Mouse (Mus musculus) midbrain, embryonic 11.5 days (tissue): Measurements from ENCODE around the gene Zfp13. TPM values are rescaled to one million over a fixed set of nuclear protein-coding genes. Genes with fewer than 3 reads are reported as not detected.

Source experiments
- ATAC-seq: fragments of 200-750 bp; cut with Nextera tagmentation; 2 replicates; pipeline ENCODE4 v1.8.0; 2017; ENCODE audit warnings: moderate TSS enrichment, moderate library complexity; ENCODE audit not compliant: low FRiP score
- DNase-seq: peaks from one replicate; pipeline ENCODE4 v3.0.0; 2015; ENCODE audit warnings: low spot score; ENCODE audit errors: missing footprints
- H3K27ac ChIP-seq: fragments of 300-500 bp; sonication (generic); 2 replicates; pipeline ENCODE4 v1.5.1; 2014; ENCODE audit warnings: low read depth, low read length
- H3K27me3 ChIP-seq: fragments of 300-500 bp; sonication (generic); 2 replicates; pipeline ENCODE4 v1.6.1; 2014; ENCODE audit warnings: mild to moderate bottlenecking, low read length, moderate library complexity, mixed read lengths; ENCODE audit not compliant: control insufficient read depth, insufficient read depth
- H3K36me3 ChIP-seq: fragments of 300-500 bp; sonication (generic); 2 replicates; pipeline ENCODE4 v1.6.1; 2014; ENCODE audit warnings: mild to moderate bottlenecking, low read length, moderate library complexity, mixed read lengths; ENCODE audit not compliant: control insufficient read depth, insufficient read depth
- H3K4me1 ChIP-seq: fragments of 300-500 bp; sonication (generic); 2 replicates; pipeline ENCODE4 v1.6.1; 2014; ENCODE audit warnings: low read length; ENCODE audit not compliant: control insufficient read depth, insufficient read depth
- H3K4me2 ChIP-seq: fragments of 300-500 bp; sonication (generic); 2 replicates; pipeline ENCODE4 v1.6.1; 2014; ENCODE audit warnings: mild to moderate bottlenecking, moderate library complexity
- H3K4me3 ChIP-seq: fragments of 300-500 bp; sonication (generic); 2 replicates; pipeline ENCODE4 v1.5.1; 2014; ENCODE audit warnings: low read depth, low read length
- H3K9ac ChIP-seq: fragments of 300-500 bp; sonication (generic); 2 replicates; pipeline ENCODE4 v1.6.1; 2014; ENCODE audit warnings: low read length
- H3K9me3 ChIP-seq: fragments of 300-500 bp; sonication (generic); 2 replicates; pipeline ENCODE4 v1.6.1; 2016; ENCODE audit warnings: low read length; ENCODE audit not compliant: control insufficient read depth
- WGBS: fragments of 180-500 bp; shearing (Covaris S2); extraction: QIAGEN DNeasy Blood & Tissue Kit; methylation state at CpG from one replicate; pipeline ENCODE4 v1.1.7; 2014; 5-methylcytosine and 5-hydroxymethylcytosine counted together
- polyA plus RNA-seq: library from polyadenylated mRNA; unstranded; fragments of >200 nt; fragmentation: Nextera tagmentation; extraction: Ambion mirVana; gene quantifications from 2 replicates; pipeline ENCODE4 v1.2.1, GENCODE M21; 2014

The Zfp13 gene
- polyA plus RNA-seq = 16.3 and 16.5 TPM in 2 replicates

- H3K4me3 ChIP-seq = peak within 1 kb of the TSS; percentile 27
- H3K36me3 ChIP-seq = no peaks in the 10 kb centered on the region
- H3K4me2 ChIP-seq = peak within 1 kb of the TSS; percentile 74
- H3K27ac ChIP-seq = peak within 1 kb of the TSS; percentile 20; the same call in 1 of the 2 replicates
- 0 out of 2 replicates have a peak, but pooled peaks cover 5% of the 10 kb centered on the region for H3K4me1 ChIP-seq
- no peaks in the 10 kb centered on the region for H3K9me3 ChIP-seq
- peak within 1 kb of the TSS; percentile 67 for H3K9ac ChIP-seq
- 9% methylated on average over 29 of the region's 31 CpGs for WGBS
- no peaks in the 10 kb centered on the region for H3K27me3 ChIP-seq
- ATAC-seq (peak; percentile 94), DNase-seq (peak; percentile 95)
Observed at GRCm38 (mm10) chr17:23598582-23599552, at the start of gene Zfp13. Zfp13 (minus strand) TSS chr17:23599487.

- peak; percentile 90 for DNase-seq
- no peak overlapping the region for H3K27ac ChIP-seq
- peaks cover 11% of the 10 kb centered on the region for H3K27me3 ChIP-seq
- H3K4me3 ChIP-seq = no peak overlapping the region
- ATAC-seq = no peak
- H3K9ac ChIP-seq = no peak overlapping the region
- WGBS = 30% methylated on average over 10 of the region's 10 CpGs
- H3K36me3 ChIP-seq = no peaks in the 10 kb centered on the region
- H3K4me1 ChIP-seq = peaks cover 3% of the 10 kb centered on the region
- H3K4me2 ChIP-seq = no peak overlapping the region
- H3K9me3 ChIP-seq = no peaks in the 10 kb centered on the region
Observed at GRCm38 (mm10) chr17:23645894-23646293, 46.6 kb upstream of the Zfp13 start.

DNA sequence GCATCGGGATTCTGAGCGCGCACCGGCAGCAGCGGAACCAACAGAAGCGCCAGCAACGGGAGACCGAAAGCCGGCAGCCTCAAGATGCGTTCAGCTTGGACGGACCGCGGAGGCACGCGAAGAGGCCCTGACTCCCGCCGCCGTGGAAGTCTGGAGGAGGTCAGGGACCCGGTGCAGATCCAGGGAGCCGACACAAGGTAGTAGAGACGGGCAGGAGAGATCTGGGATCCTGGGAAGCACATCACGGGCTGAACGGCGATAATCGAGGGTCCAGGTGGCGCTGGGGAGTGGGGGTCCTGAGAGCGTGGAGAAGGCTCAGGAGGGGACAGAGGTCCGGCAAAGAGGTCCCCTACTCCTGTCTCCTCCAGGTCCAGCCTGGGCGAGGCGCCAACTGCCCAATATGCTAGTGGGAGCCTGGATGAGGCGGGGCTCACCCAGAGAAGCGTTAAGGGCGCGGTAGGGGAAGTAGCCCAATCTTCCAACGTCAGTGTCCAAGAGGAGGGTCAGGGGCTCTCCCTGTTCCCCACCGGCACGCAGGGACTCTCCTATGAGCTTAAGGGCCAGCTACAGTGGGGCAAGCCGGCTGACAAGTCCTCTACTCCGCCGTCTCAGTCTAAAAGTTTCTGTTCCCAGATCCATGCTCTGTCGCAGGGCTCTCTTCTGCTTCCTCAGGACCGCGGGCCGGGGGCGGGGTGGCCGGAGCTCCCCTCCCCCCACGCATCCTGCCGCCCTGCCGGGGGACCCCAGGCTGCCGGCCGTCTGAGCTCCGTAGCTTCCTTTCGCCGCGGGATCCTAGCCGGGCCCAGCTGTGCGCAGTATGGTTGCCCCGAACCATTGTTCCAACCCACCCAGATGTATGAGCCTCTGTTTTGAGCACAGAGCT, 45.6 kb upstream of the Zfp13 start, which contains the start of gene Mmp25:
Mmp25 (minus strand) TSS at position 665 of the 883 bp plus-strand sequence.
- Histone ChIP-seq H3K36me3 (no peaks in the 10 kb centered on the region), H3K4me1 (peaks cover 3% of the 10 kb centered on the region), H3K27me3 (peaks cover 11% of the 10 kb centered on the region), H3K4me2 (peak within 1 kb of the TSS; percentile 76), H3K27ac (no peak within 1 kb of the TSS), H3K9me3 (no peaks in the 10 kb centered on the region), H3K9ac (peak within 1 kb of the TSS; percentile 54), H3K4me3 (peak within 1 kb of the TSS; percentile 37)
- DNase-seq = peak; percentile 93
- under 1% methylated on average over 56 of the region's 58 CpGs for WGBS
- ATAC-seq = peak; percentile 66; the same call in 1 of the 2 replicates

DNA sequence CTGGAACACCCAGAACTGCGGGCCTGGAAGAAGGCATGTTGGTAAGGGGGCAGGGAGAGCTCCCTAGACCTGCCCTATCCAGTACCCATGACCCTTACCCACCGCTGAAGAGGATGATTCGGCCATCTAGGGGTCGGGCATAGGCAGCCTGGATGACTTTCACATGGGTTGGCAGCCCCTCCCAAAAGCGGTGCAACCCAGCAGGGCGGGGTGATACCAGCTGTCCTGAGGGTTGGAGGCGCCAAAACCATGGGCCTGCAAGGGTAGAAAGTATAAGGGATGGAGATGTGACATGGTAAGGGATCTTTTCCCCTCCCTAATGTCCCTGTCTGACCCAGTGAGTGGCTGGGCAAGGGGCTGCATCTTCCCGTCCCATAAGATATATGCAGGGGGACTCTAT, 32.0 kb upstream of the Zfp13 start:
- H3K27ac ChIP-seq = no peak overlapping the region
- ATAC-seq = peak; percentile 12
- no peaks in the 10 kb centered on the region; the same call in 1 of the 2 replicates for H3K27me3 ChIP-seq
- H3K9ac ChIP-seq = no peak overlapping the region
- H3K4me2 ChIP-seq = no peak overlapping the region
- no peak overlapping the region for H3K4me3 ChIP-seq
- no peaks in the 10 kb centered on the region for H3K36me3 ChIP-seq
- WGBS = 88% methylated on average over 8 of the region's 8 CpGs
- no peaks in the 10 kb centered on the region for H3K4me1 ChIP-seq
- no peak for DNase-seq
- no peaks in the 10 kb centered on the region for H3K9me3 ChIP-seq

DNA sequence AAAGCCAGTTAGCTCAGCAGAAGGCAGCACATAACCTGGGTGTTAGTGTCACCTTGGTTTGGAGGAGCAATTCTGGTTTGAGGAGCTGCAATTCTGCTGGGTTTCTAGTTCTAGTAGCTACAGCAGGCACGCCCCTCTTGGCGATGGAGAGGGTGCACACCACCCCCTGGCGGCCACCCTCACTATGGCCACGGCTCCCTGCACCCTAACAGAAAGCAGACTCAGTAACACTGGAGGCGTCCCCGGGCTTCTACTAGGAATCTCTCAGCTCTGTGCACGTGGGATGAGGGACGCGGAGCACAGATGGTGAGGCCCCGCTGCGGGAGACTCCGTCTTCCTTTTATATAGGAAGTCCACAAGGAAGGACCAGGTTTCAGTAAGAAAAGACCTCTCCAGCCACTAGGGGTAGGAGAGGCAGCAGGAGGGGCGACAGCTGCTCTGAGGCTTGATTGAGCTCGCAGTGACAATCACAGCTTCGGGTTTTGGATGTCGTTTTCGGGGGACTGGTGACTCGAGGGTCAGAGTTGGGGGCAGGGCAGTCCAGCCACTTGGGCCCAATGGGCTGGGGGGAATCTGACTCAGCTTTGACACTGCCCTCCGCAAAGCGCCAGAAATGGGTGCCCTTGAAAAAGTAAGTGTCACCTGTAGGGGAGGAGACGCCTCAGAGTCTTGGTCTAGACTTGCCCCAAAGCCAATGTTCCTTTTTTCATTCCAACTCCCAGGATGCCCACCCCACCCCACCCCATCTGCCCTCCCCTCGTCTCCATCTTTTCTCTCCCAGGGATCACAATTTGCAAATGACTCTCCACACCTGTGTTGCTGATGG, 31.1 kb upstream of the Zfp13 start:
- Histone ChIP-seq H3K4me2 (peak overlapping the region; percentile 32), H3K27ac (no peak overlapping the region), H3K9me3 (no peaks in the 10 kb centered on the region), H3K4me1 (no peaks in the 10 kb centered on the region), H3K9ac (no peak overlapping the region), H3K4me3 (peak overlapping the region; percentile 2; the same call in 1 of the 2 replicates), H3K27me3 (no peaks in the 10 kb centered on the region; the same call in 1 of the 2 replicates), H3K36me3 (no peaks in the 10 kb centered on the region)
- WGBS = 20% methylated on average over 22 of the region's 22 CpGs
- ATAC-seq = peak; percentile 86
- DNase-seq = peak; percentile 92

DNA sequence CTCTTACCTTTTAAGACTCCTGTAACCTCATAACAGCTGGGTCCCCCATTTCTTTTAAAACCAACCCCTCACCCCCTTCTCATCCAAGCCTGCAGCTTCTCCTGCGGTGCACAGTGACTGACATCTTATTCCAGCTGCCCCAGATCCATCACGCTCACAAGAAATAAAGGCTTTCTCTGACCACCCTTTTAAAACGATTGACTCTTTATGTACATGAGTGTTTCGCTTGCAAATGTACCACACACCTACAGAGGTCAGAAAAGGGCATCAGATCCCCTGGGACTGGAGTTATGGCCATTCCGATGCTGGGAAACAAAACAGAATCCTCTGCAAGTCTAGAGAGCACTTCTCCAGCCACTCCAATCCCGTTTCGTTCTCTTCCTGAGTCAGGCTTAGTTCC, 28.5 kb upstream of the Zfp13 start:
- no peak for ATAC-seq
- H3K4me2 ChIP-seq = no peak overlapping the region
- no peak overlapping the region for H3K9ac ChIP-seq
- WGBS = 33% methylated on average over 7 of the region's 7 CpGs
- H3K27ac ChIP-seq = no peak overlapping the region
- H3K27me3 ChIP-seq = no peaks in the 10 kb centered on the region; the same call in 1 of the 2 replicates
- no peaks in the 10 kb centered on the region for H3K4me1 ChIP-seq
- H3K36me3 ChIP-seq = no peaks in the 10 kb centered on the region
- H3K9me3 ChIP-seq = no peaks in the 10 kb centered on the region
- H3K4me3 ChIP-seq = no peak overlapping the region
- DNase-seq = no peak

GRCm38 (mm10) chr17:23620351-23620750, 21.1 kb upstream of the Zfp13 start:
- 87% methylated on average over 7 of the region's 7 CpGs for WGBS
- no peak overlapping the region for H3K4me2 ChIP-seq
- no peak overlapping the region for H3K27ac ChIP-seq
- no peaks in the 10 kb centered on the region for H3K27me3 ChIP-seq
- ATAC-seq (no peak), DNase-seq (no peak)
- H3K36me3 ChIP-seq = no peaks in the 10 kb centered on the region
- H3K9ac ChIP-seq = no peak overlapping the region
- H3K4me3 ChIP-seq = no peak overlapping the region
- no peaks in the 10 kb centered on the region for H3K9me3 ChIP-seq
- no peaks in the 10 kb centered on the region for H3K4me1 ChIP-seq

GRCm38 (mm10) chr17:23617087-23617486, 17.8 kb upstream of the Zfp13 start:
- H3K27ac ChIP-seq = no peak overlapping the region
- no peak overlapping the region for H3K9ac ChIP-seq
- H3K9me3 ChIP-seq = no peaks in the 10 kb centered on the region
- H3K27me3 ChIP-seq = no peaks in the 10 kb centered on the region
- WGBS = 62% methylated on average over 9 of the region's 9 CpGs
- no peak for ATAC-seq
- no peaks in the 10 kb centered on the region for H3K36me3 ChIP-seq
- no peak for DNase-seq
- no peak overlapping the region for H3K4me2 ChIP-seq
- no peaks in the 10 kb centered on the region for H3K4me1 ChIP-seq
- no peak overlapping the region for H3K4me3 ChIP-seq
